Mouse (Mus musculus) cerebellum, adult 11-12 months (tissue): ENCODE data around the gene 1700018F24Rik.
"Not testable (repeated sequence)": the region's sequence is repeated elsewhere in the genome, so short reads cannot be mapped to it uniquely, and the experiment has no call there.

ENCODE experiments used
- DNase-seq: peaks from one replicate; pipeline ENCODE4 v3.0.0; 2022

1700018F24Rik gene

GRCm38 (mm10) chr5:145042690-145043089 is at the start of gene 1700018F24Rik:
Gene 1700018F24Rik (plus strand): TSS chr5:145042990.
- not testable (repeated sequence) for DNase-seq

DNA sequence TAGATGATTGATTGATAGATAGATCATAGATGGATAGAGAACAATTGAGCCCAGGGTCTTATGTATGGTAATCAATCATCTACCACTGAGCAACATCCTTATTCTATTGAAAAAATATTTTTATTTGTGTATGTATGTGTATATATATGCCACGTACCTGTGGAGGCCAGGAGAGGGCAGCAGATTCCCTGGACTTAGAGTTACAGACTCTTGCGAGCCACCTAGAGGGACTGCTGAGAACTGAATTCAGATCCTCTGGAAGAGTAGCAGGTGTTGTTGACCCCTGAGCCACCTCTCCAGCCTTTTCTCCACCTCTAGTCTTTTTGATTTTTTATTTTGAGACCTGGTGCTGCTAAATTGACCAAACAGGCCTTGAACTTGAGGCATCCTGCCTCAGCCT is 44.3 kb upstream of the 1700018F24Rik start:
- no peak for DNase-seq

DNA sequence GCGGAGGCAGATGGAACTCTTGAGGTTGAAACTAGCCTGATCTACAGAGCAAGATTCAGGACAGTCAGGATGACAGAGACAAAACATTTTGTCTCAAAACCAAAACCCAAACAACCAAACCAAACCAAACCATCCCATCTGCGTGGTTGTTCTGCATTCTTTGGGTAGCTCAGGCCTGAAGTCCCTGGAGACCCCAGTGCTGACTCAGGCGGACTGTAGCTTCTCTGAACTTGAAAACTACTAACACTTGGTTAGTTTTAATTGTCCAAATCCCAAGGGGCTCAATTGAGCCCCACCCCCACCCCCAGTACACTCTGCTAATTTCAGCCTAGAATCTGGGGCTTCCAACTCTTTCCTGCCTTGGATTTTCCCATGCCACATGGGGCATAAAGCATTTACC is 39.4 kb upstream of the 1700018F24Rik start:
- DNase-seq, result no peak

DNA sequence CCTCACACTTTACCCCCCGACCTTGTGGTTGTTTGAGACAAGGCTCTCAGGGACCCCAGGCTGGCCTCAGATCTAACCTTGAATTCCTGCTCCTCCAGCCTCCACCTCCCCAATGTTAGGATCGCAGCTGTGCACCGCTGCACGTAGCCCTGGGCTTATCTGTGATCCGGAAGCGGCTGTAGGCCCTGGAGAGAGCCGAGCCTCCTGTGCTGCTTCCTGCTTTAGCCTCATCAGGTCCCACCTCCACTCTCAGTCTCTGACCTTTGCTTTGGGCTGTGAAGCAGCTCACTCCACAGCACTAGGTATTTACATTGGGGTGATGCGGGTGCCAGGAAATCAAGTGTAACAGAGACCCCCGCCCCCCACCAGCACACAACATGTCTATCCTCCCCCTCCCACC is 38.3 kb upstream of the 1700018F24Rik start:
- DNase-seq, result no peak

GRCm38 (mm10) chr5:145005596-145005995 is 37.2 kb upstream of the 1700018F24Rik start:
- DNase-seq, result no peak

- no peak for DNase-seq
These were observed 33.7 kb upstream of the 1700018F24Rik start for GRCm38 (mm10) chr5:145008878-145009659.

GRCm38 (mm10) chr5:145014278-145014677 is 28.5 kb upstream of the 1700018F24Rik start:
- no peak for DNase-seq

GRCm38 (mm10) chr5:145016761-145017160 is 26.0 kb upstream of the 1700018F24Rik start:
- DNase-seq, result not testable (repeated sequence)

GRCm38 (mm10) chr5:145020254-145020653 is 22.5 kb upstream of the 1700018F24Rik start:
- DNase-seq, result not testable (repeated sequence)

GRCm38 (mm10) chr5:145020712-145021111 is 22.1 kb upstream of the 1700018F24Rik start:
- DNase-seq, result not testable (repeated sequence)

- not testable (repeated sequence) for DNase-seq
These were observed 12.3 kb upstream of the 1700018F24Rik start for GRCm38 (mm10) chr5:145030476-145030875.

DNA sequence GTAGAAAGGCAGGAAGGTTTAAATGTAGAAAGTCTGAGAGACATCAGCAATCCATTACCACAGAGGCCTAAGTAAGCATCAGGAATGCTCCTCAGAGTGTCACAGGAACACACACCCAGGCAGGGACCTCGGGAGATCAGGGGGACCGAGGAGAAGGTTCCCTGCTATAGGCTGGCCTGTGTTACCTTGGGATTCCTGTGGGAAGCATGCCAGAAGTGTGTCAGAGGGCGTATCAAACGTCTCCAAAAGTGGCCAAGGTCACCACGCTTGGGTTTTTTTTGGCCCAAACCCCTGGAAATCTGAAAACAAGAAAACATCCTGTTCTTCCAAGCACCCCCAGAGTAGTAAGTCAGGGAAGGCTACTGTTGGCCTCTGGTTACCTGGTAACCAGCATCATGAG is 10.4 kb upstream of the 1700018F24Rik start, which contains the start of gene Gm4871:
TSS of gene Gm4871 (minus strand) at position 364 of the 400 bp plus-strand sequence.
- not testable (repeated sequence) for DNase-seq

GRCm38 (mm10) chr5:145041628-145042027 is 1.2 kb upstream of the 1700018F24Rik start:
- no peak for DNase-seq

DNA sequence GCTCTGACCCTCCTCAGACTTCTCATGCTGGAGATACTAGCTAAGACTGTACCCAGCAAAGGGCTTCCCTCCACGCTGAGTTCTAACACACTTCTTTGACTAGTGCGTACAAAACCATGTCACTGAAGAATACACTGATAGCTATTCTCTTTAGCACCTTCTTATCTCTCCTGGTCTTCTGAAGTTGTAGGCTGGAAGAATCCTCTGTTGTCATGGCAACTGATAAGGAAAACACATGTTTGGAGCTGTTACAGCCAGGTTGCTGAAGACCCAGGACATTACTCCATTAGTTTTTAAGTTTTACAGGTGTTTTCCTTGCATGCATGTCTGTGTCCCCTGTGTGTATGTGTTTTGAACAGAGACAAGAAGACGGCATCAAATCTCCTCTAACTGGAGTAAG is 11.4 kb downstream of the 1700018F24Rik start:
- not testable (repeated sequence) for DNase-seq

DNA sequence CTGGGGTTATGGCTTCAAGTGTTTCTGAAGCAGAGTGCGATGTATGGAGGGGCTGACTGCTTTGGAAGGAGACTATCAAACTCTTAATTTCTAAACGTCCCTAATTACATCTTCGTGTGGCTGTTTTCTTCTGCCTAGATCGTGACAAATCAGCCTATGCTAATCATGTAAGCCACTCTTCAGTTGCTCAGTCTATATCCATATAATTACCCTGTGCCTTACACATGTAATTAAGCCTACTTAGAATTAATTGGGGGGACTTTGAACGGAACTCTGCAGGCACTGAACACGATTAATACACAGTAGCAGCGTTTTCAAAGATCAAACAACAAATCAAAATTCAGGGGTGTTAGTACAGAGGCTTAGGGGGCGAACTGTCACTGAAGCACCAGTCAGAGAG is 15.1 kb downstream of the 1700018F24Rik start:
- no peak for DNase-seq

- no peak for DNase-seq
These were observed 15.9 kb downstream of the 1700018F24Rik start for GRCm38 (mm10) chr5:145058722-145059121.

GRCm38 (mm10) chr5:145059524-145059923 is 16.7 kb downstream of the 1700018F24Rik start:
- no peak for DNase-seq

- no peak for DNase-seq
These were observed 22.1 kb downstream of the 1700018F24Rik start for GRCm38 (mm10) chr5:145064765-145065340.

DNA sequence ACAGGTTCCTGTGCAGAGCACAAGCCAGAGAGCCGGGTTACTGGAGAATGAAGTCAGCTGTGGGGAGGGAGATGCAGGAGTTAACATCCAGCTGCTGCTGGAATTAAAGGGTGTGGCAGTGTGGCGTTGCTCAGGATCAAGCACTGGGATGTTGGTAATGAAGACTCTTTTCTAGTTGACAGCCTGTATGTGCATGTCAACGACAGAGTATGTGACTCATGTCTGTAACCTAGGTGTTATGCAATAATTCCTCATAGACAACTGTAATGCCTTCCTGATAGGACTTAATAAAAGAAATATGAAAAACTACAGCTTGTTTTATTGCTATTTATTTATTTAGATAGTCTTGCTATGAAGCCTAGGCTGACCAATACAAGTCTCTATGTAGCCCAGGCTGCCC is 26.1 kb downstream of the 1700018F24Rik start:
- DNase-seq, result no peak

GRCm38 (mm10) chr5:145069707-145070106 is 26.9 kb downstream of the 1700018F24Rik start:
- peak; percentile 32 for DNase-seq

DNA sequence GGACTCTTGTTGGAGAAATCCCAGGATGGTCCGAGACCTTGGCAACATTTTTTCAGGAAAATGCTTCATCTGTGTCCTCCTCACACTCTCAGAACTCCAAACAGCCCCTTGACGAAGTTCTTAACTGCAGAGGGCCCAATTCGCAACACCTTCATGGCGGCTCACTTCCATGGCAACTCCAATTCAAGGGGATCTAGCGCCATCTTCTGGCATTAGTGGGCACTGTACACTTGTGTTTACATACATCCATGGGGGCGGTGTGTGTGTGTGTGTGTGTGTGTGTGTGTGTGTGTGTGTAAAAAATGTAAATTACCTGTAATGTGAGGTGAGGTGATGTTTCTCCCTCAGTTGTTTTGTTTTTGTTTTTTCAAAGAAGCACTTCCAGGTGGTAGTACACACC is 28.6 kb downstream of the 1700018F24Rik start:
- no peak for DNase-seq

GRCm38 (mm10) chr5:145075081-145075480 is 32.3 kb downstream of the 1700018F24Rik start:
- no peak for DNase-seq

- DNase-seq, result no peak
These were observed 39.2 kb downstream of the 1700018F24Rik start for GRCm38 (mm10) chr5:145081866-145082613.
